Mouse (Mus musculus) cerebellum, adult 2 months (tissue): ENCODE data around the gene Cpa5.

Experiments used
- CTCF ChIP-seq: fragments of 200-500 bp; IDR thresholded peaks from 2 replicates; pipeline ENCODE4 v1.5.1; 2011; ENCODE audit warnings: low read depth, mild to moderate bottlenecking, control low read depth, low read length, moderate library complexity, borderline replicate concordance; ENCODE audit not compliant: insufficient read depth
- POLR2A ChIP-seq: fragments of 200-500 bp; IDR thresholded peaks from 2 replicates; pipeline ENCODE4 v1.6.1; 2011; ENCODE audit warnings: low read length, control low read depth, borderline replicate concordance; ENCODE audit not compliant: insufficient read depth

GRCm38 (mm10) chr6:30649651-30650296 is 39.0 kb downstream of the Cpa5 start:
- TF ChIP-seq POLR2A: no peak
- no peak for TF ChIP-seq CTCF
